Mouse (Mus musculus) kidney, adult 18-20 months (tissue): ENCODE measurements around the gene Ereg.

Experiments used
- DNase-seq: peaks from one replicate; pipeline ENCODE4 v3.0.0; 2021

The Ereg gene

GRCm38 (mm10) chr5:91113967-91114366 lies 39.5 kb downstream of the Ereg start:
- DNase-seq, result no peak

GRCm38 (mm10) chr5:91114574-91114973 lies 40.2 kb downstream of the Ereg start:
- no peak for DNase-seq

DNA sequence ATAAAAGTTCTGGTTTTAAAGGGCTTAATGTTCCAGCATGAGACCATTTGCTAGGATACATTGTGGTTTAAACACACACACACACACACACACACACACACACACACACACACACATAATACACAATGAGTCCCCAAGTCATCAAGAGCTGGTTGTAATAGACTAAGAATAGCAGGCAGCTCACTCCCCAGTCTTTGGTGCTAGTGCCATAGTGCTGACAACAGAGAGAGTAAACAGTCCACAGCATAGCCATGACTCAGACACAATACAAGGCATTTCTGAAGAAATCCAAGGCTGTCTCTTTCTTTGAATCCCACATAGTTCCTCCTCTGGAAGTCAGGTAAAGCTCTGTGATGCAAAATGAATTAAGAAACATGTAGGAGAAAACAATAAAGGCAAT lies 44.2 kb downstream of the Ereg start:
- DNase-seq, result no peak

- DNase-seq, result no peak
Measured at GRCm38 (mm10) chr5:91123404-91123803, 49.0 kb downstream of the Ereg start.

DNA sequence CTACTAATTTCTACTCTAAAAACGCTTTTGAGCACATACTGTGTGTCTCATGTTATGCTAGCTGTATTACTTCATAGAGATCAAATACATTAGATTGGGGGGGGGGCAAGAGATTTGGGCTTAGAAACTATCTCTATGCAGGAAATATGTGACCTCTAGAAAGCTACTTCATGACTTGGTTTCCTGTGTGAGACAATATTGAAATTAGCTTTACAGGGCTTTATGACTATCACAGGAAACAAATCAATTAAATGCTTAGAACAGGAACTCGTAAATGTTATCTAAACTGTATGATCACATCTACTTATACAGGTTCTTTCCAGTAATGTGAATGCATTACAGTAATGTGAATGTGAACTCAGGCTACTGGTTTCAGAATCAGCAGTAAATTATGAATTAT lies 49.7 kb downstream of the Ereg start:
- no peak for DNase-seq

DNA sequence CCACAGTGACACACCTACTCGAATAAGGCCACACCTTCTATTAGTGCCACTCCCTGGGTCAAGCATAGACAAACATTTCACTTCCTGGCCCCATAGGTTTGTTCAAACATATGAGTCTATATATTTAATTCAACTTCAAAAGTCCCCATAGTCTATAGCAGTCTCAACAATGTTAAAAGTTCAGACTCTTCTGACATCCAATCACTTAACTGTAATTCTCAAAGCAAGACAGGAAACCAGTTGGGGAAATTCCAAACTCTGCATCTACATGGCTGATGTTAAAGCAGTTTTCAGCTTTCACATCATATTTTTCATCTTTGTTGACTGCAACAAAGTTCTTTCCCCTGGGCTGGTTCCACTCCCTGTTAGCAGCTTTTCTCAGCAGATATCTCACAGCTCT lies 52.2 kb downstream of the Ereg start:
- DNase-seq, result no peak

- DNase-seq, result no peak
Measured at GRCm38 (mm10) chr5:91134961-91135360, 60.5 kb downstream of the Ereg start.

- no peak for DNase-seq
Measured at GRCm38 (mm10) chr5:91138970-91139369, 64.5 kb downstream of the Ereg start.

DNA sequence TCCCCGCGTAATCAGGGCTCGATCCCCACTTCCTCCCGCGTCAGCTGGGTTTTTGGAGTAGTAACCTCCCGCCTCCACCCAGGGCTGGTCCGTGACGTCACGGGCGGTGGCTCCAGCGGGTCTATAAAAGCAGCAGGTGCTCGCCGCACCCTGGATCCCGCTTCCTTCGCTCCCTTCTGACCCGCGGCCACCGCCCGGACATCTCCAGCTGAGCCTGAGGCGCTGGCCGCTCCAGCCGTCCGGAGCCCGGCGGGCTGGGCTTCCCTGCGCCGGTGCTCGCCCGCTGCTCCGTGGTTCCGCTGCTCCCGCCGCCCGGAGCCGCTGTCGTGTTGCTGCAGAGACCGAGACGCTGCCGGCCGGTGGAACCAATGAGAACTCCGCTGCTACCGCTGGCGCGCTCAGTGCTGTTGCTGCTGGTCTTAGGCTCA lies 65.0 kb downstream of the Ereg start, which contains the start of gene Areg:
Areg (plus strand) TSS at position 154 of the 428 bp plus-strand sequence.
- DNase-seq, result peak; percentile 51

- no peak for DNase-seq
Measured at GRCm38 (mm10) chr5:91140896-91141448, 66.5 kb downstream of the Ereg start.
